Mouse (Mus musculus) liver, adult 2 months (tissue): ENCODE measurements around the gene Peak1. TPM values are rescaled to one million over a fixed set of nuclear protein-coding genes. Genes with fewer than 3 reads are reported as not detected.

Experiments
- DNase-seq: peaks from one replicate; pipeline ENCODE4 v3.0.0-alpha.2; 2011; ENCODE audit warnings: low read depth, low spot score; ENCODE audit errors: extremely low read depth
- H3K27ac ChIP-seq: fragments of 200-500 bp; replicated peaks from 2 replicates; pipeline ENCODE4 v1.5.1; 2012; ENCODE audit warnings: low read depth, mild to moderate bottlenecking, control low read depth, inconsistent platforms, low read length; ENCODE audit not compliant: insufficient read depth
- H3K27me3 ChIP-seq: fragments of 200-500 bp; 2 replicates; pipeline ENCODE4 v1.6.1; 2012; ENCODE audit warnings: mild to moderate bottlenecking, moderate library complexity, low read length, inconsistent platforms; ENCODE audit not compliant: control insufficient read depth, insufficient read depth
- H3K36me3 ChIP-seq: fragments of 200-500 bp; 2 replicates; pipeline ENCODE4 v1.6.1; 2012; ENCODE audit warnings: low read length, inconsistent platforms; ENCODE audit not compliant: control insufficient read depth, insufficient read depth
- H3K4me1 ChIP-seq: fragments of 200-500 bp; 2 replicates; pipeline ENCODE4 v1.6.1; 2011; ENCODE audit warnings: low read length; ENCODE audit not compliant: control insufficient read depth, insufficient read depth
- H3K4me3 ChIP-seq: fragments of 200-500 bp; 2 replicates; pipeline ENCODE4 v1.5.1; 2011; ENCODE audit warnings: low read depth, mild to moderate bottlenecking, control low read depth, low read length, moderate library complexity; ENCODE audit not compliant: insufficient read depth
- H3K79me2 ChIP-seq: fragments of 200-500 bp; 2 replicates; pipeline ENCODE4 v1.6.1; 2012; ENCODE audit warnings: inconsistent platforms, mild to moderate bottlenecking, low read length, moderate library complexity; ENCODE audit not compliant: control insufficient read depth, insufficient read depth
- H3K9ac ChIP-seq: fragments of 200-500 bp; 2 replicates; pipeline ENCODE4 v1.6.1; 2012; ENCODE audit warnings: low read depth, mild to moderate bottlenecking, control low read depth, inconsistent platforms, low read length
- CTCF ChIP-seq: fragments of 200-500 bp; IDR thresholded peaks from 2 replicates; pipeline ENCODE4 v1.5.1; 2011; ENCODE audit warnings: low read depth, low read length, control low read depth
- POLR2A ChIP-seq: fragments of 200-500 bp; IDR thresholded peaks from 2 replicates; pipeline ENCODE4 v1.6.1; 2011; ENCODE audit warnings: low read length, control low read depth; ENCODE audit not compliant: insufficient read depth; ENCODE audit errors: extremely low read depth
- WGBS: fragments of 180-500 bp; shearing (Covaris S2); methylation state at CpG from one replicate; pipeline ENCODE4 v1.1.7; 2018; 5-methylcytosine and 5-hydroxymethylcytosine counted together
- polyA plus RNA-seq: library from polyadenylated mRNA; depleted of rRNA; stranded (reverse); fragments of >200 nt; gene quantifications from 2 replicates; pipeline ENCODE4 v1.2.3, GENCODE M21; 2012
- total RNA-seq: library from RNA; depleted of rRNA; stranded (reverse); fragments of >200 nt; gene quantifications from 2 replicates; pipeline ENCODE4 v1.2.3, GENCODE M21; 2014

Gene Peak1
- total and polyA plus RNA-seq, 2 experiments = 2.8 to 10.7 TPM

- Histone ChIP-seq H3K27me3 (no peaks in the 10 kb centered on the region), H3K36me3 (no peaks in the 10 kb centered on the region), H3K9ac (no peak overlapping the region), H3K4me1 (no peaks in the 10 kb centered on the region), H3K4me3 (no peak overlapping the region), H3K27ac (peak overlapping the region; percentile 41; the same call in 1 of the 2 replicates), H3K79me2 (no peaks in the 10 kb centered on the region)
- WGBS = 76% methylated on average over 7 of the region's 7 CpGs
- TF ChIP-seq CTCF (no peak), POLR2A (no peak)
- DNase-seq = no peak
Observed at GRCm38 (mm10) chr9:56266200-56266815, 151.6 kb downstream of the Peak1 start.

- H3K36me3 ChIP-seq = no peaks in the 10 kb centered on the region
- H3K9ac ChIP-seq = no peak overlapping the region
- no peaks in the 10 kb centered on the region for H3K79me2 ChIP-seq
- peak overlapping the region; percentile 41; the same call in 1 of the 2 replicates for H3K27ac ChIP-seq
- no peak overlapping the region for H3K4me3 ChIP-seq
- WGBS = 71% methylated on average over 5 of the region's 5 CpGs
- H3K27me3 ChIP-seq = no peaks in the 10 kb centered on the region
- TF ChIP-seq POLR2A (no peak), CTCF (no peak)
- DNase-seq = peak; percentile 41
- no peaks in the 10 kb centered on the region for H3K4me1 ChIP-seq
Observed at GRCm38 (mm10) chr9:56265460-56266199, 152.2 kb downstream of the Peak1 start.

GRCm38 (mm10) chr9:56265022-56265360, 152.9 kb downstream of the Peak1 start:
- H3K36me3 ChIP-seq = no peaks in the 10 kb centered on the region
- H3K79me2 ChIP-seq = no peaks in the 10 kb centered on the region
- H3K4me3 ChIP-seq = no peak overlapping the region
- no peaks in the 10 kb centered on the region for H3K4me1 ChIP-seq
- no peak for DNase-seq
- no peaks in the 10 kb centered on the region for H3K27me3 ChIP-seq
- H3K27ac ChIP-seq = no peak overlapping the region; the same call in 1 of the 2 replicates
- TF ChIP-seq POLR2A (no peak), CTCF (no peak)
- H3K9ac ChIP-seq = no peak overlapping the region
- 58% methylated on average over 8 of the region's 8 CpGs for WGBS

DNA sequence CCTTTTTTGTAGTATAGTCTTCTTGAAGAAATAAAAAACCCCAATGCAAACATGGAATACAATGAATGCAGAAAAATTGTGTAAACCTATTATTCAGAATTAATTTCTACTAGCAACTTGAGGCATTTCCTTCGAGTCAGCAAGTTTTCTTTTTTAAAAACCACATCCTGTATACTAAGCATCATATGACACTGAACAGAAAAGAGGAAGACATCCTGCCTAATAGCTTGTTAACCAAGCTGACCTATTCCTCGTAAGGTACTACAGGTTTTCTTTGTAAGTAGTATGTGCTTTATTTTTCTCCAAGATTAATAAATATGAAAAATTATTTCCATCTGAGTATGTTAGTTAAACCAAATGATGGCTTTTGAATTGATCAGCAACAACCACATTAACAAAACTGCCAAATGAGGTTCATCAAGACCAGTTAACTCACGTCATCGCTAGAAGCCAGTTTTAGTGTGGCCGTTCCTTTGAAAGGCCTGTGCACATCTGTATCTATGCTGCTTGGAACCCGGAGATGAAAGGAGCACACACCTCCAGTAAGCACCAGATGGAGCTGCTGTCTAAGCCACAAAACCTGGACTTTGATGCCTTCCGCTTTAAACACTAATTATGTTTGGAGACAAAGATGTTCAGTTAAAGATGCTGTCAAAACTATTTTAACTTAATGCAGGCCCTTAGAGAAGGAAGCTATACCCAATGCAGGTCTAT, 153.4 kb downstream of the Peak1 start:
- no peak overlapping the region for H3K27ac ChIP-seq
- 61% methylated on average over 7 of the region's 7 CpGs for WGBS
- H3K27me3 ChIP-seq = no peaks in the 10 kb centered on the region
- H3K9ac ChIP-seq = no peak overlapping the region
- no peaks in the 10 kb centered on the region for H3K36me3 ChIP-seq
- H3K4me1 ChIP-seq = no peaks in the 10 kb centered on the region
- no peaks in the 10 kb centered on the region for H3K79me2 ChIP-seq
- H3K4me3 ChIP-seq = no peak overlapping the region
- TF ChIP-seq CTCF = peak; percentile 38; the same call in 1 of the 2 replicates
- TF ChIP-seq POLR2A = no peak
- peak; percentile 39 for DNase-seq

DNA sequence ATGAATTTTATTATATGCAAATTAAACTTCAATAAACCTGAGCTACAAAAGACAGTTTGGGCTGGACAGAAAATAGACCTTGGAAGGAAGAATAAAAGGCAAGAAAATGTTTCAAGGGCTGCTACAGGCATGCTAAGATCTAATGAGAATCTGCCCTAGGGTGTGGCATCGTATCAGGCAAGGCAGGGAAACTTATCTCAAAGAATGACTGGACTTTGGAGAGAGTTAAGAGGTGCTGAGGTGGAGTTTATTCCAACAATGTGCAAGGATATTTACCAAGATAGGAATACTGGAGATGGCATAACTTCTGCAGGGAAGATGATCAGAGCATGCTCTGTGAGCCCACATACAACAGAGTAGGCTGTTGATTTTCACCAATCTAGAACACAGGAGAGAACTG, 154.8 kb downstream of the Peak1 start:
- H3K27ac ChIP-seq = no peak overlapping the region
- no peak overlapping the region for H3K4me3 ChIP-seq
- no peak for TF ChIP-seq POLR2A
- TF ChIP-seq CTCF = no peak
- H3K4me1 ChIP-seq = no peaks in the 10 kb centered on the region
- no peak overlapping the region for H3K9ac ChIP-seq
- no peaks in the 10 kb centered on the region for H3K27me3 ChIP-seq
- 92% methylated on average over 1 of the region's 1 CpGs for WGBS
- no peaks in the 10 kb centered on the region for H3K79me2 ChIP-seq
- DNase-seq = no peak
- peaks cover 3% of the 10 kb centered on the region; the same call in 1 of the 2 replicates for H3K36me3 ChIP-seq
